Mouse (Mus musculus): ENCODE data around the gene Yipf6. TPM values are rescaled to one million over a fixed set of nuclear protein-coding genes. Genes with fewer than 3 reads are reported as not detected.
"Not testable (repeated sequence)": the region's sequence is repeated elsewhere in the genome, so short reads cannot be mapped to it uniquely, and the experiment has no call there.

The Yipf6 gene
- 36.2 to 42.9 TPM (median 40.3 TPM) in 3 replicates for total RNA-seq (2017)

GRCm38 (mm10) chrX:98936101-98936500 is at the start of gene Yipf6:
Gene Yipf6 (plus strand): TSS chrX:98936316.
- no peak for ATAC-seq (replicated peaks; ENCODE audit: insufficient number of reproducible peaks, low FRiP score, low TSS enrichment, poor library complexity, severe bottlenecking)

- no peak for ATAC-seq (replicated peaks; ENCODE audit: insufficient number of reproducible peaks, low FRiP score, low TSS enrichment, poor library complexity, severe bottlenecking)
These were observed 46.1 kb upstream of the Yipf6 start for GRCm38 (mm10) chrX:98890072-98890405.

- ATAC-seq (replicated peaks; ENCODE audit: insufficient number of reproducible peaks, low FRiP score, low TSS enrichment, poor library complexity, severe bottlenecking) = no peak
These were observed 45.6 kb upstream of the Yipf6 start, which contains the start of gene Ophn1 for GRCm38 (mm10) chrX:98890406-98891116. Gene Ophn1 (minus strand): TSS chrX:98891025.

- ATAC-seq (replicated peaks; ENCODE audit: insufficient number of reproducible peaks, low FRiP score, low TSS enrichment, poor library complexity, severe bottlenecking) = no peak
These were observed 37.8 kb upstream of the Yipf6 start for GRCm38 (mm10) chrX:98898307-98898706.

- ATAC-seq (replicated peaks; ENCODE audit: insufficient number of reproducible peaks, low FRiP score, low TSS enrichment, poor library complexity, severe bottlenecking) = no peak
These were observed 31.9 kb upstream of the Yipf6 start for GRCm38 (mm10) chrX:98904226-98904625.

- ATAC-seq (replicated peaks; ENCODE audit: insufficient number of reproducible peaks, low FRiP score, low TSS enrichment, poor library complexity, severe bottlenecking) = no peak
These were observed 27.2 kb upstream of the Yipf6 start for GRCm38 (mm10) chrX:98908910-98909309.

- no peak for ATAC-seq (replicated peaks; ENCODE audit: insufficient number of reproducible peaks, low FRiP score, low TSS enrichment, poor library complexity, severe bottlenecking)
These were observed 16.7 kb upstream of the Yipf6 start for GRCm38 (mm10) chrX:98919423-98919822.

- peak; percentile 90 for ATAC-seq (replicated peaks; ENCODE audit: insufficient number of reproducible peaks, low FRiP score, low TSS enrichment, poor library complexity, severe bottlenecking)
These were observed 815 bp downstream of the Yipf6 start for GRCm38 (mm10) chrX:98936707-98937554.

- peak; percentile 65 for ATAC-seq (replicated peaks; ENCODE audit: insufficient number of reproducible peaks, low FRiP score, low TSS enrichment, poor library complexity, severe bottlenecking)
These were observed 1.6 kb downstream of the Yipf6 start for GRCm38 (mm10) chrX:98937555-98938294.

GRCm38 (mm10) chrX:98953941-98954340 is 17.8 kb downstream of the Yipf6 start:
- no peak for ATAC-seq (replicated peaks; ENCODE audit: insufficient number of reproducible peaks, low FRiP score, low TSS enrichment, poor library complexity, severe bottlenecking)

- no peak for ATAC-seq (replicated peaks; ENCODE audit: insufficient number of reproducible peaks, low FRiP score, low TSS enrichment, poor library complexity, severe bottlenecking)
These were observed 22.2 kb downstream of the Yipf6 start for GRCm38 (mm10) chrX:98958287-98958686.

- no peak for ATAC-seq (replicated peaks; ENCODE audit: insufficient number of reproducible peaks, low FRiP score, low TSS enrichment, poor library complexity, severe bottlenecking)
These were observed 22.9 kb downstream of the Yipf6 start for GRCm38 (mm10) chrX:98959050-98959449.

GRCm38 (mm10) chrX:98963742-98964141 is 27.6 kb downstream of the Yipf6 start:
- no peak for ATAC-seq (replicated peaks; ENCODE audit: insufficient number of reproducible peaks, low FRiP score, low TSS enrichment, poor library complexity, severe bottlenecking)

GRCm38 (mm10) chrX:98964513-98964912 is 28.4 kb downstream of the Yipf6 start:
- ATAC-seq (replicated peaks; ENCODE audit: insufficient number of reproducible peaks, low FRiP score, low TSS enrichment, poor library complexity, severe bottlenecking) = no peak

GRCm38 (mm10) chrX:98986611-98987010 is 50.5 kb downstream of the Yipf6 start:
- ATAC-seq (replicated peaks; ENCODE audit: insufficient number of reproducible peaks, low FRiP score, low TSS enrichment, poor library complexity, severe bottlenecking) = not testable (repeated sequence)

- ATAC-seq (replicated peaks; ENCODE audit: insufficient number of reproducible peaks, low FRiP score, low TSS enrichment, poor library complexity, severe bottlenecking) = peak; percentile 83
These were observed 53.5 kb downstream of the Yipf6 start for GRCm38 (mm10) chrX:98989574-98989973.
